Mouse (Mus musculus): Measurements from ENCODE around the gene Atrn.

GRCm38 (mm10) chr2:130911691-130912090 lies 5.4 kb downstream of the Atrn start:
- TF ChIP-seq POLR2A (IDR thresholded peaks at IDR 0.05; ENCODE audit: borderline replicate concordance, extremely low read depth, low read depth, low read length) (no peak), CTCF (IDR thresholded peaks at IDR 0.05; ENCODE audit: insufficient read depth, low read length) (no peak)

Data from lung, adult 2 months (tissue).